Mouse (Mus musculus): ENCODE measurements around the gene Snrnp35.

GRCm38 (mm10) chr5:124506731-124507359 lies 23.9 kb downstream of the Snrnp35 start:
- TF ChIP-seq CTCF (IDR thresholded peaks at IDR 0.05; ENCODE audit: insufficient read depth, low read length): no peak
- TF ChIP-seq POLR2A (IDR thresholded peaks at IDR 0.05; ENCODE audit: borderline replicate concordance, extremely low read depth, low read depth, low read length): no peak
